Mouse (Mus musculus) frontal cortex, adult (tissue): Measurements from ENCODE around the gene Emb.

ENCODE experiments used
- ATAC-seq: cut with Nextera tagmentation; 2 replicates; pipeline ENCODE4 v1.9.2; 2017; ENCODE audit warnings: mild to moderate bottlenecking, moderate library complexity, mixed read lengths; ENCODE audit not compliant: low TSS enrichment

Gene Emb

GRCm38 (mm10) chr13:117220501-117221321, 12.4 kb downstream of the Emb start, which contains the start of gene Gm17509:
Gm17509 (minus strand) TSS chr13:117221075.
- ATAC-seq: peak; percentile 91

GRCm38 (mm10) chr13:117223125-117223524, 14.8 kb downstream of the Emb start:
- ATAC-seq: no peak

GRCm38 (mm10) chr13:117224901-117225300, 16.6 kb downstream of the Emb start:
- ATAC-seq: no peak

GRCm38 (mm10) chr13:117225561-117225960, 17.2 kb downstream of the Emb start:
- no peak for ATAC-seq

- no peak for ATAC-seq
Observed at GRCm38 (mm10) chr13:117230371-117231110, 22.2 kb downstream of the Emb start.

DNA sequence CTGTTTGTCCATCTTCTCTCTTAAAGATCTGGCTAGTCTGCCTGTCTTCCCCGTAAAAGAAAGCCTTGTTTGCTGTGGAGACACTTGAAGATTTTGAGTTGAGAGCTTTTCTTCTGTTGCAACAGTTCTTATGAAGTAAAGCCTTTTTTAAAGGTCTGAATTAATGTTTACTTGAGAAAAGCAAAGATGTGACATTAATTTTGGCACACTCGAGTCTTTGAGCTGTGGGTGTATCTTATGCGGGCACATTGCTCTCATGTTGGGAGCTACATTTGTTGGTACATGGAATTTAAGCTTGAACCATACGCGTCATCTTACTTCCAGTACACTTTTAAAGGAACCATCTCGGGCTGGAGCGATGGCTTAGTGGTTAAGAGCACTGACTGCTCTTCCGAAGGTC, 25.5 kb downstream of the Emb start:
- ATAC-seq: no peak

GRCm38 (mm10) chr13:117234486-117234885, 26.1 kb downstream of the Emb start:
- no peak for ATAC-seq

- peak; percentile 75 for ATAC-seq
Observed at GRCm38 (mm10) chr13:117235530-117236212, 27.3 kb downstream of the Emb start.

- no peak for ATAC-seq
Observed at GRCm38 (mm10) chr13:117237111-117237510, 28.8 kb downstream of the Emb start.

DNA sequence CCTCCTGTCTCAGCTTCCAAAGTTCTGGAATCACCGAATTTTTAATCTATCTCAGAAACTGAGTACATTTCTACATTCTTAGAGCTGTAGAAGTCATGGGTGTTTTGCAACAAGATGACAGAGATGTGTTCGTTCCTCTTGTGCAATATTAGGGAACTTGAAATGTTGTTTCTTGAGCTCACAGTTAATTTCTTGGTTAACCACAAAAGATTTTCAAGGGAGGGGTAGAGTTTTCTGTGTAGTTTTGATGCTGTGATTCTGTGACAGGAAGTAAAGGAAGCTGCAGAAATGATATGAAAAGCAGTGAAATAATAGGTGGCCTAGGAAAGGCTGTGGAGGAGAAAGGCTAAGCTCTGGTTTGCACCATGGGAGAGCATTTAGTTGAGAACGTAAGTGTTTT, 33.7 kb downstream of the Emb start:
- no peak for ATAC-seq

DNA sequence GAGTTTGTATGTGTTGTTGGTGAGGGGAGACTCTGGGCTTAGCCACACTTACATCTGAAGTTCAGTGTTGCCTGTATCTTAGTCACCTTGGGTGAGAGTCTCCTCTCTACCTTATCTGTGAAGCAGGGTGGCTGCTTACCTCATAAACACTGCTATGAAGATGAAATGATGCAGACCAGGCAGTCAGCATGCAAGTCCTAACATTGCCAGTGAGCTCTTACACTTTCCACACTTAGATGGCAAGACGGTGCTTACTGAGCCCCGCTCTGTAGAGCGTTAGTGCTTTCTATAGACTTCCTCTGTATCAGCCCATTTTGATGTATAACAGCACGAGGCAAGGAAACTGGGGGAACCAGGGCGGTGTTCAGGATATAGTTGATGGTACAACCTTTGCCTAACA, 34.3 kb downstream of the Emb start:
- no peak for ATAC-seq

GRCm38 (mm10) chr13:117260704-117261103, 52.4 kb downstream of the Emb start:
- ATAC-seq: no peak

- no peak for ATAC-seq
Observed at GRCm38 (mm10) chr13:117266156-117266555, 57.8 kb downstream of the Emb start.

- no peak for ATAC-seq
Observed at GRCm38 (mm10) chr13:117267963-117268362, 59.6 kb downstream of the Emb start.

GRCm38 (mm10) chr13:117284036-117284435, 75.7 kb downstream of the Emb start:
- ATAC-seq: no peak

GRCm38 (mm10) chr13:117286939-117287338, 78.6 kb downstream of the Emb start:
- no peak for ATAC-seq

DNA sequence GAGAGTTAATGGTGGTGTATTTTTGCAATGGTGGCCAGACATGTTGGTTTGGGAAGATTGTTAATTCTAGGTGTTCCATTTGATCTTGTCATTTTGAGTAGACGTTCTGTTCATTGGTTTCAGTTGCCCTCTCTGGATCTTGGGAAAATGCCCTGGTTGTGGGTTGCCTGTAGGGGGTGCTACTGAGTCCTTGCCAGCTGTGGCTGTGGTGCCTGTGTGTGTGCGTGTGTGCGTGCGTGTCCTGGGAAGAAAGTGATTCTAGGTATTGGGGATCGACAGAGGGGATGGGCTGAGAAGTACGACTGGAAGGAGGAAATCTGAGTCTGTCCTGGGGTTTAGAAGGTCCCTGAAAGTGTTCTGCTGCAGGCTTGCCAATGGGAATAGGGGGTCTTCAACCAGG, 79.1 kb downstream of the Emb start:
- no peak for ATAC-seq

DNA sequence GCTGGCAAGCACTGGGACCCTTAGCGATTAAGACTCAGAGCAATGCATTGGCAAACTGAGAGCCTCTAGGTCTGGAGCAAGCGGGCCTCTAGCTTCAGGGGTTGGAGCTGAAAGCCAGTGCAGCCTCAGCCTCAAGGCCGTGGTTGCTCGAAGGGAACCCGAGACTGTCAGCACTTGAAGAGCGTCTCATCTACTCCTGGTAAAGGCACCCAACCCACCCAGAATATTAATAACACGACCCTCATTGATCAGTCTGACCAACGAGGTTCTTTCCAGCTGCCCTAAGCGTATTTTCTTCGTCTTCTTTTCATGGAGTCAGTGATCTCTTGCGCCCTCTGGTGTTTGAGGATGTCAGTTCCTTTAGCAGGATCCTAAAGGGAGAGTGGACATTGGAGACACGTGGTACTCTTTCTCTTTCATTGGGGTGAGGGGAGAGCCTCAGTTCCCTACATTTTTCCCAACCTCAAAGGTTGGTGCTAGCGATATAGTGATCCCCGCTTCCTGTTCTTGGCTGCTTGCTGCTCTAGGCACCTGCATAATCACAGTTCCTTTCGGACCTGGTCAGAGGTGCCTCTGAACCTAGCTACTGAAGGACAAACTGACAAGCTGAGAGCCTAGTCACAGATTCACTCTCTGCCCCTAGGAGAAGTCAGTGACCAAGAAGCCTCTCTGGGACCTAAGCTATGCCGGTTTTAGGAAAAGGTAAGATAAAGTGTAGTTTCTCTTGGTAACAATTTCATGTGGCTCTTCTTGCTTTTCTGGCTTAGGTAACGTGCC, 81.3 kb downstream of the Emb start:
- ATAC-seq: peak; percentile 98

DNA sequence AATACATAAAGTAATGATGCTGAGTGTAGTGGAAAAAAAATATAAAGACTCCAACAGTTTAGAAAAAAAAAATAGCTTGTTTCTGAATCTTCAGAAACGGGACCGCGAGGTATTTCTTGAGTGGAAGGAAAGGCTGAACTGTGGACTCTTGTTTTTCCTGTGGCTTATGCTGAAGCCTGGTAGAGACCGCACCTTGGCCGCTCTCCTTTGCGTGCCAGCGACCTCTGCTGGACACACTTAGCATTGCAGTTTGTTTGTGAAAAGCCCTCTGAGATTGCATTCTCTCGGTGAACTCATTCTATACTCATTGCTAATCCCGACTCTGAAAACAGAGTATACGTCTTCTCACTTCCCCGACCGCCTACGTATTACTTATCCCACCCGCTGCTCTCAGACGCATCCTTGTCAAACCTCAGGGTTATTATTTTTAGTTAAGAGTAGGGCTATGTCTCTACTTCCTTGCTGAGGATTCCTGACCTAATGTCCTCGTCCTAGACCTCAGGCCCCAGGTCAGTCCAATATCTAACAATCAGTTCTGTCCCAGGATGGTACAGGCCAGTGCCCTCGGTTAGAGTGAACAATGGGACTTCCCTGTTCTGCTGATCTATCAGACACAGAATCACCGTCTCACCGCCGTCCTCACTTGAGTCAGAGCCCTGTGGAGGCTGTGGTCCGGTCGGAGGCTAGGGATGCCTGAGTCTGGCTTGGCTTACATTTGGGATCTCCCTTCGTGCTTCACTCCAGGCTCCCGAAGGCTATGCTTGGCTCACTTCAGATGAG, 103.3 kb downstream of the Emb start:
- peak; percentile 97 for ATAC-seq
